In genomic region chr7:4793674-4794073, GRCm38 (mm10) we compare ENCODE assay signal across 8 mouse cellular contexts. TPM values are rescaled to one million over a fixed set of nuclear protein-coding genes. Genes with fewer than 3 reads are reported as not detected.
DNase-seq lines count a peak whose midpoint lies in the region; ATAC-seq and TF ChIP-seq lines count a peak whose summit lies in the region.
"Had no signal": no experiment of that assay in that cellular context is flagged by ENCODE, and none has a peak within 500 bp of the region (broad histone marks: within the 10 kb centered on the region; RNA-seq: fewer than 3 reads in every experiment).

No protein-coding gene starts in this region.

- peaks cover 6% of the 10 kb centered on the region for H3K4me1 ChIP-seq in spleen, adult 2 months (ENCODE audit: control insufficient read depth, insufficient read depth, insufficient read length)
- peaks cover 26% of the 10 kb centered on the region for H3K4me1 ChIP-seq in forebrain, embryonic 13.5 days
- peaks cover 13% of the 10 kb centered on the region for H3K4me1 ChIP-seq in liver, embryonic 11.5 days (replicated peaks; ENCODE audit: control insufficient read depth, insufficient read depth, low read length)

- H3K9me3 ChIP-seq in forebrain, embryonic 13.5 days (replicated peaks) = no peaks in the 10 kb centered on the region
- no peaks in the 10 kb centered on the region for H3K9me3 ChIP-seq in liver, embryonic 11.5 days (ENCODE audit: control insufficient read depth, low read length)

- no peaks in the 10 kb centered on the region for H3K27me3 ChIP-seq in spleen, adult 2 months (ENCODE audit: control insufficient read depth, insufficient read depth, low read length)
- peaks cover 17% of the 10 kb centered on the region for H3K27me3 ChIP-seq in forebrain, embryonic 13.5 days
- no peaks in the 10 kb centered on the region for H3K27me3 ChIP-seq in liver, embryonic 11.5 days (replicated peaks; ENCODE audit: control insufficient read depth, insufficient read depth, low read length)

- ATAC-seq in forebrain, embryonic 13.5 days = no peak
- ATAC-seq in liver, embryonic 11.5 days (replicated peaks; ENCODE audit: low FRiP score) = no peak

- peak overlapping the region; percentile 88 for H3K4me2 ChIP-seq in forebrain, embryonic 13.5 days
- H3K4me2 ChIP-seq in liver, embryonic 11.5 days = peak overlapping the region; percentile 97

- H3K9ac ChIP-seq in forebrain, embryonic 13.5 days = peak overlapping the region; percentile 99
- H3K9ac ChIP-seq in liver, embryonic 11.5 days (ENCODE audit: low read depth, low read length) = peak overlapping the region; percentile 100

- H3K36me3 ChIP-seq in spleen, adult 2 months (ENCODE audit: control insufficient read depth, insufficient read depth, low read length) = peaks cover 19% of the 10 kb centered on the region
- H3K36me3 ChIP-seq in forebrain, embryonic 13.5 days (ENCODE audit: poor library complexity, severe bottlenecking) = peaks cover 43% of the 10 kb centered on the region
- H3K36me3 ChIP-seq in liver, embryonic 11.5 days (ENCODE audit: control insufficient read depth, insufficient read depth, low read length) = peaks cover 31% of the 10 kb centered on the region

- H3K4me3 ChIP-seq in spleen, adult 2 months (ENCODE audit: extremely low read depth, insufficient read depth, insufficient read length) = peak overlapping the region; percentile 76; the same call in 1 of the 2 replicates
- peak overlapping the region; percentile 93 for H3K4me3 ChIP-seq in forebrain, embryonic 13.5 days
- H3K4me3 ChIP-seq in liver, embryonic 11.5 days (ENCODE audit: low read depth, low read length) = peak overlapping the region; percentile 93

- TF ChIP-seq POLR2A in spleen, adult 2 months (IDR thresholded peaks at IDR 0.05; ENCODE audit: low read depth, low read length) = no peak

- no peak for DNase-seq in spleen, adult 2 months (ENCODE audit: low read depth in 1 of 2, low spot score in 2 of 2)
- no peak for DNase-seq in spleen, postnatal 10 days (ENCODE audit: low spot score in 2 of 2)
- no peak for DNase-seq in liver, embryonic 11.5 days (ENCODE audit: low spot score)
- DNase-seq in ovary, postnatal 36 days (ENCODE audit: low spot score) = no peak
- DNase-seq in adrenal gland, postnatal 36 days = no peak
- no peak for DNase-seq in frontal cortex, postnatal 10 days (ENCODE audit: low spot score in 2 of 2)

- whole genome bisulfite sequencing in spleen, adult 2 months = 43% methylated on average over 4 of the region's 4 CpGs
- 44% methylated on average over 4 of the region's 4 CpGs for WGBS in forebrain, embryonic 13.5 days
- 21% methylated on average over 4 of the region's 4 CpGs for WGBS in liver, embryonic 11.5 days

- TF ChIP-seq CTCF in spleen, adult 2 months (IDR thresholded peaks at IDR 0.05; ENCODE audit: extremely low read depth, insufficient read depth, insufficient read length, insufficient replicate concordance) = no peak

- H3K27ac ChIP-seq in spleen, adult 2 months (ENCODE audit: insufficient read depth, low read length) = no peak overlapping the region
- H3K27ac ChIP-seq in forebrain, embryonic 13.5 days = no peak overlapping the region
- H3K27ac ChIP-seq in liver, embryonic 11.5 days (ENCODE audit: low read depth, low read length) = peak overlapping the region; percentile 96

RNA-seq across cellular contexts. Expression of gene Rpl28, which starts 1.0 kb away (rescaled TPM):
- 316 and 418 TPM in 2 replicates for polyA plus RNA-seq in spleen, adult 2 months (2012; rRNA removed)
- polyA plus RNA-seq in forebrain, embryonic 13.5 days (2015; fragmentation: Nextera tagmentation; extraction: Ambion mirVana) = 244 and 284 TPM in 2 replicates
- polyA plus RNA-seq in liver, embryonic 11.5 days (2014; fragmentation: Nextera tagmentation; extraction: Ambion mirVana) = 218 and 238 TPM in 2 replicates
- total RNA-seq in adrenal gland, postnatal 36 days (2021) = 1,000 to 10,000 TPM in 1 of 2 experiments, 100 to 1,000 TPM in 1; 989 to 1,001 TPM

RNA-seq across cellular contexts. Expression of gene Tmem238, which starts 4.2 kb away (rescaled TPM):
- 17.5 and 34.9 TPM in 2 replicates for polyA plus RNA-seq in spleen, adult 2 months (2012; rRNA removed)
- polyA plus RNA-seq in forebrain, embryonic 13.5 days (2015; fragmentation: Nextera tagmentation; extraction: Ambion mirVana) = 2.6 and 2.7 TPM in 2 replicates
- 12.2 and 12.4 TPM in 2 replicates for polyA plus RNA-seq in liver, embryonic 11.5 days (2014; fragmentation: Nextera tagmentation; extraction: Ambion mirVana)
- total RNA-seq in adrenal gland, postnatal 36 days (2021) = 10 to 100 TPM in 1 of 2 experiments, 1 to 10 TPM in 1; 8.2 to 15.0 TPM

RNA-seq across cellular contexts. Expression of gene Tmem190, which starts 10.9 kb away (rescaled TPM):
- not detected in 2 replicates for polyA plus RNA-seq in spleen, adult 2 months (2012; rRNA removed)
- polyA plus RNA-seq in forebrain, embryonic 13.5 days (2015; fragmentation: Nextera tagmentation; extraction: Ambion mirVana) = not detected in 2 replicates
- polyA plus RNA-seq in liver, embryonic 11.5 days (2014; fragmentation: Nextera tagmentation; extraction: Ambion mirVana) = 0.86 TPM in 1 of 2 replicates, not detected in the other
- total RNA-seq in adrenal gland, postnatal 36 days (2021) = not detected
- total RNA-seq: megakaryocyte progenitor cell, adult 5-6 weeks had no signal

RNA-seq across cellular contexts. Expression of gene Il11, which starts 11.0 kb away (rescaled TPM):
- 0.09 and 0.23 TPM in 2 replicates for polyA plus RNA-seq in spleen, adult 2 months (2012; rRNA removed)
- polyA plus RNA-seq in forebrain, embryonic 13.5 days (2015; fragmentation: Nextera tagmentation; extraction: Ambion mirVana) = 0.17 and 0.40 TPM in 2 replicates
- 0.12 TPM in 1 of 2 replicates, not detected in the other for polyA plus RNA-seq in liver, embryonic 11.5 days (2014; fragmentation: Nextera tagmentation; extraction: Ambion mirVana)
- under 1 TPM; 0.13 to 0.56 TPM for total RNA-seq in adrenal gland, postnatal 36 days (2021)

RNA-seq across cellular contexts. Expression of gene Ube2s, which starts 18.7 kb away (rescaled TPM):
- polyA plus RNA-seq in spleen, adult 2 months (2012; rRNA removed) = 167 and 175 TPM in 2 replicates
- polyA plus RNA-seq in forebrain, embryonic 13.5 days (2015; fragmentation: Nextera tagmentation; extraction: Ambion mirVana) = 398 and 454 TPM in 2 replicates
- polyA plus RNA-seq in liver, embryonic 11.5 days (2014; fragmentation: Nextera tagmentation; extraction: Ambion mirVana) = 367 and 402 TPM in 2 replicates
- 100 to 1,000 TPM; 123 to 125 TPM for total RNA-seq in adrenal gland, postnatal 36 days (2021)
